Mouse (Mus musculus) thymus, postnatal 4 days (tissue): ENCODE results near the gene Gm42906.

ENCODE experiments used
- DNase-seq: peaks from one replicate; pipeline ENCODE4 v3.0.0; 2021

Gene Gm42906

DNA sequence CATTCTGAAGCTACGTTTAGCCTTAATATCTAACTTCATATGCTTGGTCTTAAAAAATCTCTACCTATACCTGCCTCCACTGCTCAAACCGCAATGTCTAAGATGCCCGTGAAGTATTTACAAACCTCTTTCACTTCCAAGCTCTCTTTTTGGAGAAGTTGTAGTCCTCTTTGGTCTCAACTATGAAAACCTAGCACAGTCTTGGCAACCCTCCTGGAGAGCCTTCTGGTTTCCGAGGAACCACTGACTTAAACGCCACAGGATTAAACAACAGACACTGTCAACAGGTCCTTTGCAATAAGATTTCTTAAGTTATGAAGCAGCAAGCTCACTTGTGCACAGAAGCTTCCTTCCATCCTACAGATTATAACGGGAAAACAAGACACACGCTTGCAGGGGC is 196.1 kb downstream of the Gm42906 start:
- DNase-seq, result no peak

DNA sequence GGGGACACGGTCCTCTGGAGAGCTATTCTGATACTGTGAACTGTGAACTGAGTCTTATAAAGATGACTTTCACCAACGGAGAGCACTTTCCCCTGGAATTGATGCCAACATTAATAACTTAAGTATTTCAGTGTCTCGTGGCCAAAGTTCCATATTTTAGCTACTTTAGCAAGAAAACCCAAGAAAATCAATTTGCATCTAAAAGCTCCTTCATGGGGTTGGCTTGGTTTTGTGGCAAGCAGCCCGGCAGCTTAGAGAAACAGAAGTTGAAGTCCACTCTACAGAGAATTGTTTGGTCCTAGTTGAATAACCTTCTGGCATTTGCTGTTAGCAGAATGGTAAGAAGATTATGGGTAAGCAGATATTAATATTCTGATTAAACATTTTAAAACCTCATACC is 196.6 kb downstream of the Gm42906 start:
- no peak for DNase-seq

DNA sequence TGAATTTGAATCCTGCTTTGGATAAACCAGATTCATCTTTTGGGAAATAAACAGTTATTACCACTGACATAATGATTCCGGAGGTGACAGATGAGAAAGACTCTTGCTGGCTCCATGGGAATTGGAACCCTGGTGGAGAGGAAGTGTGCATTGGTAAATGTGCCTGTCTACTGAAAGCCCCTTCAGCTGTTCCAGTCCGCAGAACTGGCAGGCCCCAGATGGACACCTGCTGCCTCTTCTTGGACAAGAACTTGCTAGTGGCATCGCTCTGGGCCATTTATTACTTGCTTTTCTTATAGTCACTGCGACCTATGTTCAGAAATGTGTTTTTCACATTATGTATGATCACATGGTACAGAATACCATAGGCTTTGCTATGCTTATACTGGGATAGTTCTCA is 197.5 kb downstream of the Gm42906 start:
- no peak for DNase-seq

DNA sequence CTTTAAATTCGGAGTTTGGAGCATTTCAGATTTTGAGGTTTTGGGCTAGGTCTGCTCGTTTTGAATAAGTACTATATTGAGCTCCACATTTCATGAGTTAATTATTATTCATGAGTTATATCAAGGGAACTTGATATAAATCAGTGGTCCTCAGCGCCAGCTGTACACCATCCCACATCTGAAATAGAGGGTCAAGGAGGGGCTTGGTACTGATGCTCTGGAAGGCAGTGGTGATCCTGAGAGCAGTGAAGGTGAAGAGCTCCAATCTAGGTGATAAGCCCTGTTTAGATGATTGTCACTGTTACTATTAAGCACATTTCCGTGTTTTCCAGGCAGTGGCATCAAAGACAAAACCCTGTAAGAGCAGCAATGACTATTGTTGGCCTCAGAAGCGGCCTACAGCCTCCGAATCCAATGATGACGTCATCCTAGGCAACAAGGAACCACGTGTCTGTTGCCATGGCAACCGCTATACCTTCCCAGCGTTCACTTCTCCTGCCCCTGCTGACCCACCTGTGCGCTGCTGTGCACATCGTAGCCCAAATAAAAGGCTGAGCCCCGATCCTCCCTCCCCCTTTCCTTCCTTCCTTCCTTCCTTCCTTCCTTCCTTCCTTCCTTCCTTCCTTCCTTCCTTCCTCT is 199.5 kb downstream of the Gm42906 start:
- DNase-seq, result no peak

DNA sequence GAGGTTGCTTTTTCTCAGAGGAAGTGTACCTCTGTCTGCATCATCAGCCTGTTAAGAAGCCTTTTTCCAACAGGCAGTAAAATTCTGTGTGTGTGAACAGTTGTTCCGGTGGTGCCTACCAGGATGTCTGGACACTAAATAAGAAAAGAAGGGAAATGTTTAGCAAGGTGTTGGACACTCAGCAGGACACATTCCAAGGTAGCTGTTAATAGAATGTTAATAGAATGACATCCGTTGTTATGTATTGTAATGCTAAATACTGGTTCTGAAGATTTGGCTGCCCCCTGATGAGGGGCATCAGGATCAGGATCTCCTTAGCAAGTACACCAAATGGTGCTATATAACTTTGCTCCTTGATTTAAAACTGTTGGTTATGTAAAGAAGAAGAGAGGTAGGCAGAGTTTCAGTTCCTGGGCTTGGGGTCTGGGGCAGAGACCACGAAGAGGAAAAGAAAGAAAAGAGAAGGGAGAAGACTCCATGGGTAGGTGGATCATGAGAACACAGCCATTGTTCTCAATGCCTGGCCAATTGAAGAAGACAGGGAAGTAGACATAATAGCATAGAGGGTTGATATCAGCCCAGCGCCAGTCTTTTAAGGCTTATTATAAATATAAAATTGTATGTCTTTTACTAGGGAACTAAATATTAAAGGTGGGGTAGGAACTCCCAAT is 204.1 kb downstream of the Gm42906 start:
- no peak for DNase-seq

DNA sequence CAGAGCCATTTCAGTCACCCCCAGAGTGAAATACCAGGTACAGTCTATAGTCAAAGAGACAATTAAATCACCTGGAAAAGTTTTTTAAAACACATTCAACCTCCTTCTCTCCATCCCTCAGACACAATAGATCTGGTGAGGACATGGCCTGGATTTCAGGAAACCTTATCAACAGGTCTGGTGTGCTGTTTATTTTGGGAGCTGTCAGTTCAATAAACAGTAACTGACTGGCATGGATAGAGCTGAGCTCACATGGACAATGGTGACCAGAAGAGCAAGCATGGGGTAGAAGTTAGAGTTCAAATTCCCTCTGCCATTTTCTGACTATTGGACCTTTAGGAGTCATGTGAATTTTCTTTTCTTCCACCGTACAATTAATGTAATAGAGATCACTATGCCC is 205.2 kb downstream of the Gm42906 start:
- no peak for DNase-seq

DNA sequence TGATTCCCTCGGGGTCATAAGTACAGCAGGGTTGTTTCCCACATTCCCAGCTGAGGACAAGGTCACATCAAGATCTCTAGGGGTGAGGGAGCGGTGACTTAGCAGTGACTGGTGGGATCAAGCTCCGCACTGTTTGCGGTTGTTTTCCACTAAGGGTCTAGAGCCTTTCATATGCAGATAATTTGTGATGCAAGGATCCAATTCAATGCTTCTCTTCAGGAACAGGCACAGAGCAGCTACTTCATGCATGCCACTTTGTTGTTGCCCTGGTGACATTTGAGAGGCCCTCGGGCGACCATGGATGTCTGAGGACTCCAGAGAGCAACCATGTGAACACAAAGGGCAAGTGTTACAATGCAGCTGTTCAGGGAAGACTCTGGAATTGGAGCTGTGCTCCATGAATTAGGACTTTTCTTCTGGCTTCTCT is 209.3 kb downstream of the Gm42906 start:
- no peak for DNase-seq

DNA sequence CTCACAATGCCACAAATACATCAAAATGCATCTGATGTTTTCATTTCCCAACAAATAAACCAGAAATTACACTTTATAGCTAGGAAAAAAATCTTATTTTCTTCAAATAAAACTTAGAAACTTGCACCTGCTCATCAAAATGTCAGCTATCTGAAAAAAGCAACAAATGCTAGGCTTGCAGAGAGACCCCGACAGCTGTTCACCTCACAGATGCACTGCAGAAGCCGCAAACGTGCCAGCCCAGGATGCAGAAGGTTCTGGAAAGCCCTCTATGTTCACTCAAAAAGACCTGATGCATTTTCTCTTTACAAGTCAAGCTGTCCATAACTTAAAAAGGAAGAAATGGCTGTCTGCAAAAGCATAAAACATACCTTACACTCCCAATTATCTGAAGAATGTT is 214.9 kb downstream of the Gm42906 start:
- DNase-seq, result no peak

DNA sequence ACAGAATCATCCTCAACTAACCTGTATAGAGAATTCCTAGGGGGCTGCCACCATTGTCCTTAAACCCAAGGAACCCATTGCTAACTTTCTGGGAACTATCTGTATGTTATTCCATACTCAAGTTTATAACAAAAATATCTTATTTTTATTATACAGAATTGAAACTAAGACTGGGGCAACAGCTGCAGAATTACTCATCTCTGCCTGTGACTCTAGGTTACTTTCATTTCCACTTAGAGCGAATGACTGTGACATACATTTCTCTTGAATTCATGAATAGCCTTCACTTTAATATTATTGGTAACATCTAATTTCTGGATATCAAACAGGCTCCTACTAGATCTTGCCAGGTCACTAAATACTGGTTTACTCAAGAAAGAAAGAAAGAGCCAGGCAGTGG is 217.1 kb downstream of the Gm42906 start:
- DNase-seq, result no peak

DNA sequence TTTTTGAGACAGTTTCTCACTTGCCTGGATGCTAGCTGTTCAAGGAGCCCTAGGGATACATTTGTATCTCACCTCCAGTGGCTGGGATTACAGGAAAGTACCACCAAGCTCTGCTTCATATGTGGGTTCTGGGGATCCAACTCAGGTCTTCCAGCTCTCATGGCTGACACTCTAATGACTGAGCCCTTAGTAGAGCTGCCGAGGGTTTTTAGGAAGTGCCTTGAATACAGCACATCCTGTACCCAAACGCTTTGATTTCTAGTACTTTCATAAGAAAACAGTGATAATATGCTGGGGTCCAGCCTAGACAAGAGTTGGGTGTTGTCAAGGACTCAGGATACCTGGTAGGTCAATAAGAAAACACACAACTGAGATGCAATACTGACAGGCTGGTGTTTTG is 217.9 kb downstream of the Gm42906 start:
- DNase-seq, result no peak

DNA sequence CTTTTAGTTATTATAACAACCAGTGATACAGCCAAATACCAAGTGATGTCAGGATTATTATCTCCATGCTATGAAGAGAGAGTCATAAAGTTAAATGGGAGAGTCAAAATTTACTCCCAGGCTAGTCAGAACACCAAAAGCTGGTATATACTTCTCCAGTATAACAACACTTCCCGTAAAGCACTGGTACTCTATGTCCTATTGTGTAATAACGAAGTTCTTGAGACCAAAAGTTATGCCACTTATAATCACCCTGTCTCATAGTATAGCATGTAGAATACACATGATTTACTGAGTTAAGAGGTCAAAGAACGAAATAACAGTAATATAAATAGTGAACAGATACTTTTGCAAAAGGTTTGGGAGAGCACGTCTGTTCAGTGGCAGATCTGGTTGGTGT is 222.9 kb downstream of the Gm42906 start:
- DNase-seq, result no peak

DNA sequence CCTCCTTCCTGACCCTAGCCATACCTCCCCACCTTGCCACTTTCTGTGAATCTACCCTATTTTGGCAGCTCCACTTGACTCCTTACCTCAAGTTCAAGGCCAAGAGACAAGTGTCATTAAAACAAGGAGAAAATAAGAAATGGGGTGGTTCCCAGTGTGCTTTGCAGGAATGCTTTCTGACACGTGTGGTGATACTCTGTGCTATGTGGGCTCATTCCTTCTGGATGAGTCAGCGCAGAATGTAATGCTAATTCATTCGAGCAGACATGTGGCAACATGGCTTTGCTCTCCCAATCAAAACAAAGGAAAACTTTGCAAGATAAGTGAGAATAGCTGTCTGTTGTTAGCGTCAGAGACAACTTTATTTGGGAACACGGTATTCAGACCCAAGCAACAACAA is 225.0 kb downstream of the Gm42906 start:
- DNase-seq, result no peak

DNA sequence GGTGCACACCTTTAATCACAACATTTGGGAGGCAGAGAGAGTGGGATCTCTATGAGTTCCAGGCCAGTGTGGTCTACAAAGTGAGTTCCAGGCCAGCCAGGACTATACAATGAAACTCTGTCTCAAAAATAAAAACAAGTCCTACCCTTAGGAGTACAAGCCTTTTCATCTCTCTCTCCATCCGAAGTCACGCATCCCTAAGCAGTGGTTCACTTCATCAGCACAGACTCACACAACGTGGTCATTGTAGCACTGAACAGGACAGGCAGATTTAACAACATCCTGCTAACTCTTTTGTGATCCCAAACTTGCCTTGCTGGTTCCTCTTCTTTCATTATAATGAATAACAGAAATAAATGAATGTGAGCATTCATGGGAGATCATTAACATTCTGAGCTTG is 226.7 kb downstream of the Gm42906 start:
- no peak for DNase-seq

DNA sequence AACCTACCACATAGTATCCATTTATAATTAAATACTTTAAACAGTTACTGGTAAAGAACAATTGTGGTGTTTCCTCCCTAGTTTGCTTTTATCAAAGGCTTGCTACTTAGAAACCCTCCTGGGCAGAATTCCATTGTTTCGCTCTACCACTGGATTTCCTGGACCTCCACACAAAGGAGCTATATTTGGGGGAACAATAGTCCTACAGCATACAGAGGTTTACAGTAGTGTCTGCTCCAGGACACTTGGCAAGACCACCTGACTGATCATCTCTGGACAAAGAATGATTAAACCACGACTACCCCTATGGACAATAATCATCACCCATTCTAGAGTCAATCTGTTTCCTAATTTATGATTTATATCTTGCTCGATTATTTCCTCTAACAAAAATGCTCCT is 228.7 kb downstream of the Gm42906 start:
- no peak for DNase-seq

DNA sequence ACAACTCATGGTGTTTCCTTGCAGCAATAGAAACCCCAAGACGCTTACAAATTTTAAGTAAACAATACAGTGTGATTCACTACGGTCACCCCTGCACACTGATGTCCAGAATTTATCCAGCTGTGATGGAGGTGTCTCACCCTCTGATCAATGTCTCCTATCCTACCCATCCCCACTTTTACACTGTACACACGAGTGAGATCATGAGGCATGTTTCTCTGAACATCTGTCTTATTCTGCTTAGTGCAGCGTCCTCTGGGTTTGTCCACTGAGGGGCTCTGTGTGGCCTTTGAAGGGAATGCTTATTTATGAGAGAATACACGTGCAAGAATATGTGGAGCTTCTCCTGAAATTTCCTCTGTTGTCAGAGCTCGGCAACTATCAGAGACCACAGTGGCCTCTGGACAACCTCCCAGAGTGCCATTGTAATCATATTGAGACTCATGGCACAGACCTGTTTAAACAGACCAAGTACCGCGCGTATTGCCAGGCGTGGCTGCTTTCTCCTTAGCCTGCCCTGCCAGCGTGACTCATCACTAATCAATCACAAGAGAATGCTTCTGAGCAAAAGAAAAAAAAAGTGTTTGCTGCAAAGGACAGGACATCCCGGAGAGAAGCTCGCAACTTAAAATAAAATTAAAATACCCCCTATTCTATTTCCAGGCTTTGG is 231.2 kb downstream of the Gm42906 start:
- DNase-seq, result no peak

DNA sequence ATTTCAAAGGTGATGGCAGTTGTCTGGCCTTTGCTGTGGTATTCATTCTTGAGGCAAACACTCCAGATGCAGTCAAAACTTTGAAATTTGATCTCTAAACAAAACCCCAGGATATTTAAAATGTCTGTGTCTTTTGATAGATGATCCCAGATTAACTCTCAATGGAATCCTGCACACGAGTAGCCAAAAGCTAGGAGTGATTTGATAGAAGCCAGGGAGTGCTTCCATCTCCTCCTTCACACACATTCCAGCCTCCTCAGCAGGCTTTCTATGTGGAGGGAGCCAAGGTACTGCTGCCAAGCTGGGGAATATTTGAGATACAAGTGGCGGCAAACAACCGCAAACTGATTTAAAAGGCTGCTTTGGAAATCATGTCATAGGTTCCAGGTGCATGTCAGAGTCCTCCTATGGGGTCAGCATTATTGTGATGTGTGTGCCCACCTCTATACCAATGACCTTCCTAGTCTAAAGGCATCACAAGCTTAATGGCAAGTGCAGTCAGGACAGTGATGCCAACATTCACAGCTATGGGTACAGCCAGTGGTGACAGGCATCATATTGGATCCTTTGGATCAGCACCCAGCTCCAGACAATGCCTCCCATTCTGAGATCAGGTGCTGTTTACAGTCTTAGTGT is 234.0 kb downstream of the Gm42906 start:
- no peak for DNase-seq

DNA sequence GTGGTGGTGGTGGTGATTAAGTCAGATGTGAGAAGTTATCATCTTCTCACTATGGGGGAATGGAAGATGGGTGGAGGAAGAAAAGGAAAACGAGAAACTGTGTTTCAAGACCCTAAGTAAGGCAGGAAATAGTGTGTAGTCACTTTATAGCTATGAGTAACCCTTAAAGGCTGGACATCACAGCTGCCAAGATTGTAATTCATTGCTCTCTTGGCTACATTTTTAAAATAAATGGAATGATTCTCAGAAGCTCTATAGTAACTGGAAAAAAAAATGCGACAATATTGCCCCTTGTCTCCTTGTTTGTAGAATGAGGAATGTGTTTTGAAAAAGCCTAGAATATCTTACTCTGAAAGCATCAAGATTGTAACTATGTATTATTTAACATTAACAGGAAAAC is 235.7 kb downstream of the Gm42906 start:
- no peak for DNase-seq

DNA sequence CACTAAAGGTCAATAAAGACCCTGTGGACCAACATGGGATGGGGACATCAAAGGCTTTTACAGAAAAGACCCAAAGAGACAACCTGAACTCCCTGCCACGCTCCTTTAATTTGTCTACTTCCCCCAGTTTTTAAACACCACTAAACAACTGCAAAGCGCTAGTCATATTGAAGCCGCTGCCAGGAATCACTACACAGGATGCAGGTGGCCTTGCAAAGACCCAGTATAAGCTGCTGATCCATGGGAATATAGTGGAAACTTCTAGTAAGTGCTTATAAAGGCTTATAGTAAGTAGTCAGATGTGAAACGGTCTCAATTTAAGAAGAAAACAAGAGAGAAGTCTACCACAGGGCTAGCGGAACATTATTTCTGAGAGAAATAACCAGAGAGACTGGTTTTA is 237.2 kb downstream of the Gm42906 start:
- DNase-seq, result no peak

DNA sequence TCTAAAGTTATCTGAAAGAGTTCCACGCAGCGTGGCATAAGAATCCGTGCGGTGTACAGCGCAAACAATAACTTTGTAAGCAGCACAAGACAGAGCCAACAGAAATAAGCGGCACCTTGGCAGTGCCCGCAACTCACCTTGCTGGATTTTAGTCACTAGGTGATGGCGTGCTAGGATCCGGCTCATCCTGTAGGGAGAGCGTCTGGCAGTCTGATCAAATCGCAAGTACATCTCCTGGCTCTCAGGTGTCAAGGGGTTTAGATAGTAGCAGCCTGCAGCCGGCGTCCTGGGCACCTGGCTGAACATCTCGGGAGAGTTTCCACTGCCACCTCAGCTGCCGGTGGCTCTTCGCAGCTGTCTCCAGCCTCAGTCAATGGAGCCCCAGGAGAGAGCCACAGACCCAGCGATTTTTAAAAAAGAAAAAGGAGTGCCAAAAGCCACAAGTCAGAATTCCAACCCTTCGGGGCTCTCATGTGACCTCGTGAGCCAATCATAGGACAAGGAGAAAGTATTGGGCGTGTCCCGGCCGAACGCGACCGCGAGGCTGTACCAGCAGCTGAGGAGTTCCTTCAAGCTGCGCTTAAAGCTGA is 238.1 kb downstream of the Gm42906 start:
- DNase-seq, result peak; percentile 30

DNA sequence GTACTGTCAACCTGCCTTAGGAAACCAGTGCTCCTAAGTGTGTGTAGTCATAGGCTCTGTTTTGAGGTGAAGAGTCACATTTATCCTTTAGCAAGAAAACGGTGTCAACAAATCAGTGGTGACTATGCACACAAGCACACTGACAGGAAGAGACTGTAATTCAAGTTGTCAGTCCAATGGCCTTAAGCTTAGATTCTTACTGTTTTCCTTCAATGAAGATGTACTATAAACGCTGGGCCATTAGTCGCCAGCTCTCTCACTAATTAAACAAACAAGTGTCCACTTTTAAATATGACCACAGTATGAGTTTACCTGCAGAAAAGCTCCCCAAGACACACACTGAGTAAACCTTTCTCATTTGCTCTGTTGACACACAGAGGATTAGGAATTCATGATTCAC is 238.6 kb downstream of the Gm42906 start:
- no peak for DNase-seq

DNA sequence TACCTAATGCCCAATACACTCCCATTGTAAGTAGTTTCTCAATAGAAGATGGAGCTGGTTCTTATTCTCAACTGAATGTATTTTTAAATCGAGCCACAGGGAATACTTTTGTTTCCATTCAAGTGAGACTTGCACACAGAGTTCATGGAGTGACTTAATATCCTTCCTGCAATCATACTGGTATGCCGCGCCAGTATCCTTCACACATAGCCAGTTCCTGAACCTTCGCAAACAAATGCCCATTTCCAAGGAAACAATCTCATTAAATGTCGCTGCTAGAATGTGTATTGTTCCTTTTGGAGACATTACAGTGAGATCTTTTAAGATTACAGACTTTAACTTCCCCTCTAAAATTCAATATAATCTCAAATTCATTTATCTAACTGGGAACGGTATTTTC is 239.3 kb downstream of the Gm42906 start:
- DNase-seq, result no peak

DNA sequence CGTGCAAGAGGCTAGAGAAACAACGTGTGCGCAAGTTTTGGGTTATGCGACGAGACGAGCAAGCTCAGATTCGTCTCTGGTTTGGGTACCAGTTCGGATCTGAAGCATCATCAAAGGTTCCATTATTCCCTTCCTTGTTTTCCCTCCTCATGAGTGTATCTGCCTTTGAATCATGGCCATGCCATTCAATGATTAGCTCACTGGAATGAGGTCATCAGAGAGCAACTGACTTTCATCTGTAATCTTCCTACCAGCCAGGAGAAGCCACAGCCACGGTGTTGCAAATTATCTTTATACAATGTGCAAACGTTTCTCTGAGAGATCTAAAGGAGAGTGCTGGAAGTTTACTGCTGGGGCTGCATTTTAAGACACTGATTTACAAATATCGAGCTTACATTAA is 240.6 kb downstream of the Gm42906 start:
- no peak for DNase-seq

DNA sequence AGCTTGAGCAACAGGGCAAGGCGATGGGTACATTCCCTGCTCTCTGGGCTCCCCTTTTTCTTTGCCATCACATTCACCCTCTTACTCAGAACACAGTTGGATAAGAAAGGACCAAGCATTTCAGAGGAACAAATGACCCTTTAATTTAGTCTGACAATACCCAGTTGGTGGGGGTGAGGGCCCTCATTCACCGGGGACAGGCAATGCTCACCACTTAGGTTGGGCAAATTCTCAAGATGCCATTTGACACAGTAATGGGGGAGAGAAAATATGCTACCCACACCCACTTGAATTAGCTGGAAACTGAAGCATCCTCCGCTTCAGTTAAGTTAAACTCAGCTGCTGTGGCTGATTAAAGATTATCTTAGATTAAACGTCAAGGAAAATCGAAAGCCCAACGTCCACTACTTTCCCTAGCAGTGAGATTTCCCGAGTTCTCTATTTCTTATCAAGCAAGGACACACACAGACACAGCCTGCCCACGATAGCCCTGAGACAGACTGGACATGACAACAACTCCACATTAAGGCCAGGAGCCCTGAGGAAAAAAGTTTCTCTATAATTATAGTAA is 242.6 kb downstream of the Gm42906 start:
- no peak for DNase-seq
